Mouse (Mus musculus): ENCODE results near the gene T2.

- TF ChIP-seq CTCF (IDR thresholded peaks at IDR 0.05; ENCODE audit: extremely low read depth, insufficient read length, insufficient replicate concordance, low read depth, low read length) (no peak), POLR2A (IDR thresholded peaks at IDR 0.05; ENCODE audit: low read depth, low read length) (peak; percentile 75; the same call in 1 of the 2 replicates)
These were observed 44.8 kb upstream of the T2 start, which contains the start of gene Sft2d1 for GRCm38 (mm10) chr17:8310838-8311614.
